Mouse (Mus musculus) ES-Bruce4 (cell line): ENCODE data around the gene Batf.

Source experiments
- CTCF ChIP-seq: IDR thresholded peaks from one replicate; pipeline ENCODE4 v1.8.1; 2011; ENCODE audit warnings: low read depth, low read length
- POLR2A ChIP-seq: IDR thresholded peaks from one replicate; pipeline ENCODE4 v1.8.1; 2011; ENCODE audit warnings: low read length; ENCODE audit not compliant: insufficient read depth

DNA sequence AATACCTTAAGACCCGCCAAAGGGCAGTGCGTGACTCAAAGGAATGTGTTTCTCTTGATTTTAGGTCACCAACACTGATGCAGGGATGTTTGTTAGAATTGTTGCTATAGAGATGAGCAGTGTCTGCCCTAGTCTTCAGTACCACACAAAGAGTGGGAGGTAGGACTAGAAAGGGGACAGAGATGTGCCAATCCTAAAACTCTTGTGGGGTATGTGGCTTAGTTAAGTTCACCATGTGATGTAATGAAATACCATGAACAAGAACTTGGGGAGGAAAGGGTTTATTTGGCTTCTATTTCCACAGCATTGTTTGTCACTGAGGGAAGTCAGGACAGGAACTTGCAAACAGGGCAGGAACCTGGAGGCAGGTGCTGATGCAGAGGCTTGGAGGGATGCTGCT lies 26.1 kb downstream of the Batf start:
- no peak for TF ChIP-seq CTCF
- no peak for TF ChIP-seq POLR2A
